Mouse (Mus musculus) C2C12 (cell line): ENCODE data around the gene Cd2bp2. TPM values are rescaled to one million over a fixed set of nuclear protein-coding genes. Genes with fewer than 3 reads are reported as not detected.
"Not testable (repeated sequence)": the region's sequence is repeated elsewhere in the genome, so short reads cannot be mapped to it uniquely, and the experiment has no call there.

ENCODE experiments used
- H3K27me3 ChIP-seq: one replicate; pipeline ENCODE4 v1.6.1; 2011; ENCODE audit not compliant: control insufficient read depth, insufficient read depth, insufficient read length
- H3K36me3 ChIP-seq: one replicate; pipeline ENCODE4 v1.6.1; 2011; ENCODE audit not compliant: control insufficient read depth, insufficient read depth
- H3K4me3 ChIP-seq: one replicate; pipeline ENCODE4 v1.5.1; 2011; ENCODE audit warnings: mild to moderate bottlenecking, control low read depth; ENCODE audit not compliant: poor library complexity, insufficient read depth, severe bottlenecking
- H3K79me2 ChIP-seq: one replicate; pipeline ENCODE4 v1.6.1; 2011; ENCODE audit not compliant: control insufficient read depth, insufficient read depth
- H3K79me3 ChIP-seq: one replicate; pipeline ENCODE4 v1.6.1; 2011; ENCODE audit warnings: low read depth, control low read depth
- H3ac ChIP-seq: one replicate; pipeline ENCODE3; 2011; ENCODE audit warnings: low read depth; ENCODE audit not compliant: control insufficient read depth, insufficient read length
- CEBPB ChIP-seq: IDR thresholded peaks from one replicate; pipeline ENCODE4 v1.6.1; 2011; ENCODE audit warnings: low read depth, mild to moderate bottlenecking, control low read depth, moderate library complexity
- CTCF ChIP-seq: IDR thresholded peaks from one replicate; pipeline ENCODE4 v1.5.1; 2011; ENCODE audit not compliant: control insufficient read depth, insufficient read depth, insufficient read length
- FOSL1 ChIP-seq: IDR thresholded peaks from one replicate; pipeline ENCODE4 v1.8.0; 2011; ENCODE audit warnings: mild to moderate bottlenecking, low read length; ENCODE audit not compliant: poor library complexity, insufficient read depth, severe bottlenecking
- MAX ChIP-seq: IDR thresholded peaks from one replicate; pipeline ENCODE4 v1.6.1; 2011; ENCODE audit warnings: mild to moderate bottlenecking, control low read depth
- MYOD1 ChIP-seq: IDR thresholded peaks from one replicate; pipeline ENCODE4 v1.6.1; 2011; ENCODE audit warnings: low read depth; ENCODE audit not compliant: control insufficient read depth, insufficient read length
- MYOG ChIP-seq: IDR thresholded peaks from one replicate; pipeline ENCODE4 v1.6.1; 2011; ENCODE audit not compliant: control insufficient read depth, insufficient read length; ENCODE audit errors: extremely low read depth
- USF1 ChIP-seq: IDR thresholded peaks from one replicate; pipeline ENCODE4 v1.6.1; 2011; ENCODE audit warnings: low read depth, mild to moderate bottlenecking, control low read depth, moderate library complexity
- polyA plus RNA-seq: library from polyadenylated mRNA; unstranded; fragments of >200 nt; fragmentation: generic; extraction: Trizol; gene quantifications from one replicate; pipeline ENCODE4 v1.2.1, GENCODE M21; 2012; ENCODE audit warnings: missing spikeins

Cd2bp2 gene
- polyA plus RNA-seq, 1 experiment, result 56.2 TPM

DNA sequence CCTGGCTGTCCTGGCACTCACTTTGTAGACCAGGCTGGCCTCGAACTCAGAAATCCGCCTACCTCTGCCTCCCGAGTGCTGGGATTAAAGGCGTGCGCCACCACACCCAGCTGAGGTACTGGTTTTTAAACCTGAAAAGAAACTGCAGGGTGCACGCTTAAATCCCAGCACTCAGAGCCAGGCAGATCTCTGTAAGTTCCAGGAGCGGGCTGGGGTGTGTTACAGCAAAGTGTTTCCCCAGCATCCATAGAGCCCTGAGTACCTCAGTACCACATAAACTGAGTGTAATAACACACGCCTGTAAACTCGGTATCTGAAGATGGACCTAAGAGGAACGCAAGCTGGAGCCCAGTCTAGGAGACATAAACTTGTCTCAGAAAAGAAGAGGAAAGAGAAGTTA lies 8.5 kb downstream of the Cd2bp2 start:
- H3K36me3 ChIP-seq, result peaks cover 3% of the 10 kb centered on the region
- TF ChIP-seq MYOD1 (no peak), USF1 (no peak), FOSL1 (no peak), CEBPB (no peak), CTCF (no peak), MYOG (no peak), MAX (no peak)
- H3K79me3 ChIP-seq, result no peaks in the 10 kb centered on the region
- H3K27me3 ChIP-seq, result no peaks in the 10 kb centered on the region
- no peaks in the 10 kb centered on the region for H3K79me2 ChIP-seq
- no peak overlapping the region for H3ac ChIP-seq
- no peak overlapping the region for H3K4me3 ChIP-seq

DNA sequence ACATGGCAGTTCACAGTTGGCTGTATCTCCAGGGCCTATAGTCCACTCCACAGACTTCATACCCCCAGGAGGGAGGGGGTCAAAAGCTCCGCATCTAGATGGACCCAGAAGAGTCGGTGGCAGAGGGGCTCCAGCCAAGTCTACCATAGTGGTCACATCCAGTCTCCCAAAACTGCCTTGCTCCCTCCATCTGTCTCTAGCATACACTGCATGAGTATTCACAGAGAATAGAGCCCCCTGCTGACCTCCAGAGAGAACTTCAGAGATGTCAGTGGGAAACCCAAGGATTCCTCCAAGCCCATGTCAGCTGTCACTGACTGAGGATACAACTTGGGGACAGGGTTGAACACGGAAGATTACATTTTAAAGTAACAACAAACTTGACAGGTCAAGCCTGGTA lies 10.2 kb downstream of the Cd2bp2 start:
- Histone ChIP-seq H3ac (no peak overlapping the region), H3K36me3 (no peaks in the 10 kb centered on the region), H3K27me3 (no peaks in the 10 kb centered on the region), H3K79me3 (no peaks in the 10 kb centered on the region), H3K4me3 (no peak overlapping the region), H3K79me2 (no peaks in the 10 kb centered on the region)
- TF ChIP-seq CTCF (no peak), MYOD1 (no peak), FOSL1 (no peak), CEBPB (no peak), MAX (no peak), USF1 (no peak), MYOG (no peak)

DNA sequence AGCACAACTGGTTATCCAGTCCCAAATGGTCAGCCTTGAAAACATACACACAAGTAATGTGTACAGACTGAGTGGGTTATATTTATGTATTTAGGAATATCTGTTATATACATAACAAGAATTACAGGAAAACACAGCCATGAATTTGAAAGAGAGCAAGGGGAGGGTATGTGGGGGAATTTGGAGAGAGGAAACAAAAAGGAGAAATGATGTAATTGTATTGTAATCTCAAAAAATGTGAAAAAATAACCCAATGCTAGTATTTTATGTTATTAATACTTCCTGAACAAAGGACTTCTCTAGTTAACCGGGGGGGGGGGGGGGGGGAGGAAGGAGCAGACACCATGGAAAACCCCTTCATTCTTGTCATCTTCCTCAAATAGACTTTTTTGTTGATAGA lies 11.1 kb downstream of the Cd2bp2 start:
- H3K36me3 ChIP-seq, result no peaks in the 10 kb centered on the region
- H3K27me3 ChIP-seq, result no peaks in the 10 kb centered on the region
- no peak overlapping the region for H3ac ChIP-seq
- no peaks in the 10 kb centered on the region for H3K79me3 ChIP-seq
- H3K79me2 ChIP-seq, result no peaks in the 10 kb centered on the region
- TF ChIP-seq CEBPB, result no peak
- H3K4me3 ChIP-seq, result no peak overlapping the region

DNA sequence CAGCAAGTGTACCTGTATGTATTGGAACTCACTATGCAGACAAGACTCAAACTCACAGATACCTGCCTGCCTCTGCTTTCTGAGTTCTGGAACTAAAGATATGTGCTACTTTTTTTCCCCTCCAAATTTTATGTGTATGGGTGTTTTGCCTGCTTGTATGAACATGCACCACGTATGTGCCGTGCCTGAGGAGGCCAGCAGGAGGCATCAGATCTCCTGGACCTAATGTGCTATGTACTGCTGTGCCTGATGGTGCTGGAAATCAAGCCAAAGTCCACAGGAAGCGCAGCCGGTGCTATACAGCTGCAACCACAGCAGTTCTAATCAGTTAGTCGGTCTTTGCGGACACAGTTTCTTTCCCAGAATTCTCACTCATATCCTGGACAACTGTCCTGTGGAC lies 12.0 kb downstream of the Cd2bp2 start:
- H3K79me3 ChIP-seq, result no peaks in the 10 kb centered on the region
- H3K4me3 ChIP-seq, result no peak overlapping the region
- H3K27me3 ChIP-seq, result no peaks in the 10 kb centered on the region
- no peak for TF ChIP-seq USF1
- no peak for TF ChIP-seq CEBPB
- TF ChIP-seq MYOD1, result no peak
- no peak for TF ChIP-seq MYOG
- no peak for TF ChIP-seq FOSL1
- TF ChIP-seq MAX, result no peak
- TF ChIP-seq CTCF, result no peak
- no peaks in the 10 kb centered on the region for H3K79me2 ChIP-seq
- H3ac ChIP-seq, result no peak overlapping the region
- H3K36me3 ChIP-seq, result no peaks in the 10 kb centered on the region

DNA sequence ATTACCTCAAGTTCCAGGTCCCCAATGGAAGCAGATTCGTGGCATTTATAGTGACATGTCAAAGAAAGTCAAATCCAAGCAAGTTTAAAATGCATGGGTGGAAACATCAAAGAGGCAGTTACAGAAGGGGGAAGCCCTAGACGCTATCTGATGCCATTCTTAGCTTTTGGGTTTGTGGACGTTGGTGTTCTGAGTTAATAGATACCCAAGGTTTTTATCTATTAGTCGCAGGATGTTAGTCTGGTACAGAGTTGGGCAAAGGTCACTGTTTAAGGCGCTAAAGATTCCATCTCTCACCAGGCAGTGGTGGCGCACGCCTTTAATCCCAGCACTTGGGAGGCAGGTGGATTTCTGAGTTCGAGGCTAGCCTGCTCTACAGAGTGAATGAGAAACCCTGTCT lies 12.5 kb downstream of the Cd2bp2 start:
- H3K36me3 ChIP-seq, result no peaks in the 10 kb centered on the region
- H3ac ChIP-seq, result no peak overlapping the region
- no peak overlapping the region for H3K4me3 ChIP-seq
- H3K79me2 ChIP-seq, result no peaks in the 10 kb centered on the region
- H3K79me3 ChIP-seq, result no peaks in the 10 kb centered on the region
- H3K27me3 ChIP-seq, result no peaks in the 10 kb centered on the region
- TF ChIP-seq MYOG (no peak), CEBPB (no peak), CTCF (no peak), MYOD1 (no peak), FOSL1 (no peak), MAX (no peak), USF1 (no peak)

DNA sequence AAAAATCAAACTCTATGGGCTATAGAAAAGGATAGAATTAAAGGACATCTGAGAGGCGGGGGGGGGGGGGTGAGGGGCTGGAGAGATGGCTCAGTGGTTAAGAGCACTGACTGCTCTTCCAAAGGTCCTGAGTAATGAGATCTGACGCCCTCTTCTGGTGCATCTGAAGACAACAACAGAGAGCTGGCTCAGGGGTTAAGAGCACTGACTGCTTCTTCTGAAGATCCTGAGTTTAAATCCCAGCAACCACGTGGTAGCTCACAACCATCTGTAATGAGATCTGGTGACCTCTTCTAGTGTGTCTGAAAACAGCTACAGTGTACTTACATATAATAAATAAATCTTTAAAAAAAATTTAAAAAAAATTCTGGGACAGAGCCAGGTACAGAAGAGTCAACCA lies 14.1 kb downstream of the Cd2bp2 start:
- H3K27me3 ChIP-seq, H3ac ChIP-seq, H3K79me2 ChIP-seq, H3K4me3 ChIP-seq, H3K36me3 ChIP-seq, H3K79me3 ChIP-seq: not testable (repeated sequence)
